Comparison of ENCODE assay signal across 32 mouse cellular contexts in the genomic region with DNA sequence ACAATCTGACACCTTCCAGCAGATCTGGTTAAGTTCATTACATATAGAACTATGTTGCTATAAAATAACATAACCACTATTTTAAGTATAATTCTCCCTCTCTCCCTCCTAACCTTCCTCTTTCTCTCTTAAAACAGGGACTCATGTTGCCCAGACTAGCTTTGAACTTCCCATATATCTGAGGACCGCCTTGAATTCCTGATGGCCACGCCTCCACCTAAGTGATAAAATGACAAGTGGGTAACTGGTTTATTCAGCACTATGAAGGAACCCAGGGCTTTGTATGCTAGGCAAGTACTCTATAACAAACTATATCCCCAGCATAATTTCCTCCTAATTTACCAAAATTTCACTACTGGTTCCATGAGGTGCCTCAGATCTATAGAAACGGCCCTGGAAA.
"Had no signal": no experiment of that assay in that cellular context is flagged by ENCODE, and none has a peak within 500 bp of the region (broad histone marks: within the 10 kb centered on the region; RNA-seq: fewer than 3 reads in every experiment).

No protein-coding gene starts in this region.

- H3K27ac ChIP-seq: heart, embryonic 10.5 days; heart, embryonic 13.5 days; heart, embryonic 15.5 days; hindbrain, embryonic 10.5 days; hindbrain, embryonic 12.5 days; hindbrain, embryonic 13.5 days; hindbrain, embryonic 14.5 days; hindbrain, embryonic 15.5 days; hindbrain, postnatal 0 days; kidney, embryonic 15.5 days; kidney, postnatal 0 days; layer of hippocampus, adult 2 months; left cerebral cortex, adult 2 months had no signal

- DNase-seq: heart, postnatal 10 days; heart, postnatal 14 days; heart, postnatal 36 days; kidney, adult 11 months; kidney, adult 18-20 months; kidney, adult 2 months; kidney, adult 8-10 months; kidney, adult 9 months; kidney, postnatal 10 days; kidney, postnatal 14 days; kidney, postnatal 25 days; kidney, postnatal 36 days; kidney, postnatal 4 days; layer of hippocampus, adult 9-11 months; layer of hippocampus, postnatal 36 days had no signal

- ATAC-seq: hindbrain, embryonic 16.5 days; hindbrain, postnatal 0 days; inflammation-experienced regulatory T-cells, adult 6 months had no signal

- H3K36me3 ChIP-seq: heart, embryonic 15.5 days; hindbrain, embryonic 12.5 days; hindbrain, embryonic 15.5 days had no signal

- H3K4me2 ChIP-seq: heart, embryonic 11.5 days; heart, embryonic 12.5 days; heart, embryonic 13.5 days; heart, embryonic 15.5 days; hindbrain, embryonic 12.5 days; hindbrain, embryonic 13.5 days; hindbrain, embryonic 14.5 days; hindbrain, embryonic 15.5 days; kidney, embryonic 15.5 days had no signal

- H3K4me3 ChIP-seq: heart, embryonic 10.5 days; heart, embryonic 12.5 days; heart, embryonic 13.5 days; heart, embryonic 15.5 days; hindbrain, embryonic 10.5 days; hindbrain, embryonic 12.5 days; hindbrain, embryonic 13.5 days; hindbrain, embryonic 15.5 days; kidney, embryonic 15.5 days; layer of hippocampus, adult 2 months; left cerebral cortex, adult 2 months had no signal

- H3K9me3 ChIP-seq: heart, embryonic 10.5 days; heart, embryonic 12.5 days; heart, embryonic 13.5 days; heart, embryonic 15.5 days; hindbrain, embryonic 10.5 days; hindbrain, embryonic 12.5 days; hindbrain, embryonic 13.5 days; hindbrain, embryonic 15.5 days; kidney, embryonic 15.5 days had no signal

- H3K27me3 ChIP-seq: heart, embryonic 12.5 days; heart, embryonic 13.5 days; heart, embryonic 15.5 days; hindbrain, embryonic 12.5 days; hindbrain, embryonic 13.5 days; hindbrain, embryonic 15.5 days; kidney, embryonic 15.5 days had no signal

- H3K9ac ChIP-seq: heart, embryonic 12.5 days; heart, embryonic 13.5 days; heart, embryonic 15.5 days; hindbrain, embryonic 12.5 days; hindbrain, embryonic 13.5 days; hindbrain, embryonic 14.5 days; hindbrain, embryonic 15.5 days; kidney, embryonic 15.5 days had no signal
